Mouse (Mus musculus): ENCODE results near the gene Nbr1. TPM values are rescaled to one million over a fixed set of nuclear protein-coding genes. Genes with fewer than 3 reads are reported as not detected.
A peak's percentile ranks its signal among the peaks of the same experiment; 100 is the strongest.

The Nbr1 gene
- polyA plus RNA-seq, 1 experiment, result 179 TPM

- H3K27ac ChIP-seq (ENCODE audit: insufficient read depth, low read depth, low read length), result peak overlapping the region; percentile 82
- H3K4me1 ChIP-seq (ENCODE audit: control insufficient read depth, insufficient read depth, low read length), result peaks cover 17% of the 10 kb centered on the region
- TF ChIP-seq POLR2A (IDR thresholded peaks at IDR 0.05; ENCODE audit: borderline replicate concordance, low read depth, low read length), result no peak
- TF ChIP-seq CTCF (IDR thresholded peaks at IDR 0.05; ENCODE audit: low read depth, low read length), result no peak
- H3K4me3 ChIP-seq (ENCODE audit: insufficient read depth, low read length), result peak overlapping the region; percentile 21; the same call in 1 of the 2 replicates
These were observed 7.8 kb upstream of the Nbr1 start for GRCm38 (mm10) chr11:101544132-101544531.

- Histone ChIP-seq H3K27ac (ENCODE audit: insufficient read depth, low read depth, low read length) (no peak overlapping the region), H3K4me1 (ENCODE audit: control insufficient read depth, insufficient read depth, low read length) (peaks cover 11% of the 10 kb centered on the region), H3K4me3 (ENCODE audit: insufficient read depth, low read length) (no peak overlapping the region)
- TF ChIP-seq CTCF (IDR thresholded peaks at IDR 0.05; ENCODE audit: low read depth, low read length), result no peak
- TF ChIP-seq POLR2A (IDR thresholded peaks at IDR 0.05; ENCODE audit: borderline replicate concordance, low read depth, low read length), result no peak
These were observed 3.4 kb upstream of the Nbr1 start for GRCm38 (mm10) chr11:101548526-101548925.

GRCm38 (mm10) chr11:101552476-101553300 is 739 bp downstream of the Nbr1 start:
- H3K27ac ChIP-seq (ENCODE audit: insufficient read depth, low read depth, low read length), result peak overlapping the region; percentile 88
- TF ChIP-seq POLR2A (IDR thresholded peaks at IDR 0.05; ENCODE audit: borderline replicate concordance, low read depth, low read length) (no peak), CTCF (IDR thresholded peaks at IDR 0.05; ENCODE audit: low read depth, low read length) (peak; percentile 22; the same call in 1 of the 2 replicates)
- peaks cover 8% of the 10 kb centered on the region; the same call in 1 of the 2 replicates for H3K4me1 ChIP-seq (ENCODE audit: control insufficient read depth, insufficient read depth, low read length)
- peak overlapping the region; percentile 83 for H3K4me3 ChIP-seq (ENCODE audit: insufficient read depth, low read length)

- Histone ChIP-seq H3K4me3 (ENCODE audit: insufficient read depth, low read length) (peak overlapping the region; percentile 83), H3K27ac (ENCODE audit: insufficient read depth, low read depth, low read length) (peak overlapping the region; percentile 87), H3K4me1 (ENCODE audit: control insufficient read depth, insufficient read depth, low read length) (peaks cover 12% of the 10 kb centered on the region; the same call in 1 of the 2 replicates)
- no peak for TF ChIP-seq POLR2A (IDR thresholded peaks at IDR 0.05; ENCODE audit: borderline replicate concordance, low read depth, low read length)
- TF ChIP-seq CTCF (IDR thresholded peaks at IDR 0.05; ENCODE audit: low read depth, low read length), result no peak
These were observed 1.5 kb downstream of the Nbr1 start for GRCm38 (mm10) chr11:101553354-101553930.

- no peak overlapping the region for H3K4me3 ChIP-seq (ENCODE audit: insufficient read depth, low read length)
- TF ChIP-seq CTCF (IDR thresholded peaks at IDR 0.05; ENCODE audit: low read depth, low read length), result no peak
- TF ChIP-seq POLR2A (IDR thresholded peaks at IDR 0.05; ENCODE audit: borderline replicate concordance, low read depth, low read length), result no peak
- peaks cover 20% of the 10 kb centered on the region for H3K4me1 ChIP-seq (ENCODE audit: control insufficient read depth, insufficient read depth, low read length)
- no peak overlapping the region for H3K27ac ChIP-seq (ENCODE audit: insufficient read depth, low read depth, low read length)
These were observed 4.6 kb downstream of the Nbr1 start for GRCm38 (mm10) chr11:101556541-101556940.

- Histone ChIP-seq H3K27ac (ENCODE audit: insufficient read depth, low read depth, low read length) (no peak overlapping the region), H3K4me3 (ENCODE audit: insufficient read depth, low read length) (no peak overlapping the region), H3K4me1 (ENCODE audit: control insufficient read depth, insufficient read depth, low read length) (peaks cover 20% of the 10 kb centered on the region)
- no peak for TF ChIP-seq POLR2A (IDR thresholded peaks at IDR 0.05; ENCODE audit: borderline replicate concordance, low read depth, low read length)
- no peak for TF ChIP-seq CTCF (IDR thresholded peaks at IDR 0.05; ENCODE audit: low read depth, low read length)
These were observed 5.0 kb downstream of the Nbr1 start for GRCm38 (mm10) chr11:101556954-101557353.

GRCm38 (mm10) chr11:101562391-101562790 is 10.4 kb downstream of the Nbr1 start:
- TF ChIP-seq POLR2A (IDR thresholded peaks at IDR 0.05; ENCODE audit: borderline replicate concordance, low read depth, low read length) (no peak), CTCF (IDR thresholded peaks at IDR 0.05; ENCODE audit: low read depth, low read length) (peak; percentile 41; the same call in 1 of the 2 replicates)
- H3K4me3 ChIP-seq (ENCODE audit: insufficient read depth, low read length), result no peak overlapping the region
- H3K27ac ChIP-seq (ENCODE audit: insufficient read depth, low read depth, low read length), result no peak overlapping the region
- peaks cover 12% of the 10 kb centered on the region for H3K4me1 ChIP-seq (ENCODE audit: control insufficient read depth, insufficient read depth, low read length)

GRCm38 (mm10) chr11:101568421-101568820 is 16.5 kb downstream of the Nbr1 start:
- Histone ChIP-seq H3K4me3 (ENCODE audit: insufficient read depth, low read length) (no peak overlapping the region), H3K4me1 (ENCODE audit: control insufficient read depth, insufficient read depth, low read length) (peaks cover 8% of the 10 kb centered on the region; the same call in 1 of the 2 replicates), H3K27ac (ENCODE audit: insufficient read depth, low read depth, low read length) (no peak overlapping the region)
- TF ChIP-seq CTCF (IDR thresholded peaks at IDR 0.05; ENCODE audit: low read depth, low read length) (no peak), POLR2A (IDR thresholded peaks at IDR 0.05; ENCODE audit: borderline replicate concordance, low read depth, low read length) (no peak)

GRCm38 (mm10) chr11:101576116-101576515 is 24.2 kb downstream of the Nbr1 start:
- Histone ChIP-seq H3K4me1 (ENCODE audit: control insufficient read depth, insufficient read depth, low read length) (peaks cover 32% of the 10 kb centered on the region), H3K4me3 (ENCODE audit: insufficient read depth, low read length) (no peak overlapping the region), H3K27ac (ENCODE audit: insufficient read depth, low read depth, low read length) (no peak overlapping the region)
- TF ChIP-seq POLR2A (IDR thresholded peaks at IDR 0.05; ENCODE audit: borderline replicate concordance, low read depth, low read length) (no peak), CTCF (IDR thresholded peaks at IDR 0.05; ENCODE audit: low read depth, low read length) (no peak)
